Mouse (Mus musculus): ENCODE measurements around the gene Mok. TPM values are rescaled to one million over a fixed set of nuclear protein-coding genes. Genes with fewer than 3 reads are reported as not detected.
A peak's percentile ranks its signal among the peaks of the same experiment; 100 is the strongest.
"Not testable (repeated sequence)": the region's sequence is repeated elsewhere in the genome, so short reads cannot be mapped to it uniquely, and the experiment has no call there.

Mok gene
- total and polyA plus RNA-seq, 2 experiments from 2014 or later: 17.0 to 23.7 TPM

DNA sequence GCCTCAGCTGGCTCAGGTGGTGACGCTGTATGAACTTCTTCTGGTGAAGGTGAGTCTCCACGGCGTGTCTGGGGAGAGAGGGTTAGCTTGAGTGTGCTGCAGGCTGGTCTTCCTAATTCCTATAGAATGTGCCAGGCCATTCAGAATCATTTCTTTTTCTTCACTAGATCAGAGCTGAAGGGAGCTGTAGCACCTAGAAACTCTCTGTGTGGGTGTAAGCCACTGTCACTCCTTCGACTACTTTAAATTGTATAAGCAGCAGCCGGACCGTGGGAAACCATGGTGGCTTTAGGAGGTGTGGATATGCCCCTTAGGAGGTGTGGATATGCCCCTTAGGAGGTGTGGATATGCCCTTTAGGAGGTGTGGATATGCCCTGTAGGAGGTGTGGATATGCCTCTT is 23.3 kb upstream of the Mok start:
- DNase-seq (ENCODE audit: low spot score): no peak
- H3K9me3 ChIP-seq (ENCODE audit: low read length): no peaks in the 10 kb centered on the region
- peaks cover 27% of the 10 kb centered on the region for H3K36me3 ChIP-seq (ENCODE audit: insufficient read depth, low read length)
- no peaks in the 10 kb centered on the region for H3K4me1 ChIP-seq (ENCODE audit: insufficient read depth, low read length)
- 98% methylated on average over 6 of the region's 6 CpGs for WGBS
- no peaks in the 10 kb centered on the region for H3K27me3 ChIP-seq (ENCODE audit: insufficient read depth, low read length)
- TF ChIP-seq CTCF (IDR thresholded peaks at IDR 0.05): no peak
- no peak overlapping the region for H3K9ac ChIP-seq (replicated peaks; ENCODE audit: low read length, poor library complexity, severe bottlenecking)
- no peak overlapping the region for H3K4me2 ChIP-seq (ENCODE audit: low read depth, low read length, poor library complexity, severe bottlenecking)
- H3K27ac ChIP-seq (ENCODE audit: low read depth, low read length): no peak overlapping the region
- no peak overlapping the region for H3K4me3 ChIP-seq (ENCODE audit: low read depth, low read length)
- ATAC-seq (ENCODE audit: low FRiP score): no peak

DNA sequence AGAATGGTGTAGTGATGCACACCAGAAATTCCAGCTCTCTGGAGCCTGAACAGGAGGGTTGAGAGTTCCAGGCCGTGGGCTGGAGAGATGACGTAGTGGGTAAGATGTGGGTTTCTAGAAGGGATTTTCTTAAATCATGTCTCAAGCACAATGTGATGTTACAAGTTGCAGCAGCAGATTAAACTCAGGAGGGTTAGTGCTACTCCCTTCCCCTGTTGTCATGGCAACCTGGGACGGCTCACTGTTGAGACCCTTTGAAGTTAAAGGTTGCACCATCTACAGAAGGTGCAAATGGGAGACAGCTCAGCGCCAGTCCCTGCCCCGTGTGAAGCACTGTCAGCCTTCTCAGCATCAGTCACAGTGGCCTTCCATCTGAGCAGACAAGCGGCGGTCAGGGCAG is 20.5 kb upstream of the Mok start:
- H3K27me3 ChIP-seq (ENCODE audit: insufficient read depth, low read length): no peaks in the 10 kb centered on the region
- TF ChIP-seq CTCF (IDR thresholded peaks at IDR 0.05): no peak
- H3K4me3 ChIP-seq (ENCODE audit: low read depth, low read length): no peak overlapping the region
- H3K4me2 ChIP-seq (ENCODE audit: low read depth, low read length, poor library complexity, severe bottlenecking): no peak overlapping the region
- ATAC-seq (ENCODE audit: low FRiP score): no peak
- H3K9ac ChIP-seq (replicated peaks; ENCODE audit: low read length, poor library complexity, severe bottlenecking): no peak overlapping the region
- peaks cover 8% of the 10 kb centered on the region for H3K36me3 ChIP-seq (ENCODE audit: insufficient read depth, low read length)
- no peaks in the 10 kb centered on the region for H3K4me1 ChIP-seq (ENCODE audit: insufficient read depth, low read length)
- H3K27ac ChIP-seq (ENCODE audit: low read depth, low read length): peak overlapping the region; percentile 13; the same call in 1 of the 2 replicates
- H3K9me3 ChIP-seq (ENCODE audit: low read length): no peaks in the 10 kb centered on the region
- 36% methylated on average over 7 of the region's 7 CpGs for WGBS
- no peak for DNase-seq (ENCODE audit: low spot score)

DNA sequence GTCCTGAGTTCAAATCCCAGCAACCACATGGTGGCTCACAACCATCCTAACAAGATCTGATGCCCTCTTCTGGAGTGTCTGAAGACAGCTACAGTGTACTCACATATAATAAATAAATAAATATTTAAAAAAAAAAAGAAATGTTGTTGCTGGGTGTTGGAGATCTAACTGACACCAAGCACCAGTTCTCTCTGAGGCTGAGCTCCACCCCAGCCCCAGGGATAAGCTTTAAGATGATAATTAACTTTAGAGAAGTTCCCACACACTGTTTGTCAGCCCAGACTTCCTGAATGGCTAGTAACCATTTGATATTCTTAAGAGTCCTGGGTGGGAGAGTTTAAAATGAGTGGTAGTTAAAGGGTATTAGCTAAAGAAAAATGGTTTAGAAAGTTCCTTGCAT is 19.6 kb upstream of the Mok start:
- Histone ChIP-seq H3K27me3 (ENCODE audit: insufficient read depth, low read length) (no peaks in the 10 kb centered on the region), H3K9ac (replicated peaks; ENCODE audit: low read length, poor library complexity, severe bottlenecking) (no peak overlapping the region), H3K36me3 (ENCODE audit: insufficient read depth, low read length) (peaks cover 18% of the 10 kb centered on the region), H3K27ac (ENCODE audit: low read depth, low read length) (no peak overlapping the region), H3K9me3 (ENCODE audit: low read length) (no peaks in the 10 kb centered on the region), H3K4me2 (ENCODE audit: low read depth, low read length, poor library complexity, severe bottlenecking) (no peak overlapping the region), H3K4me3 (ENCODE audit: low read depth, low read length) (no peak overlapping the region), H3K4me1 (ENCODE audit: insufficient read depth, low read length) (no peaks in the 10 kb centered on the region)
- DNase-seq (ENCODE audit: low spot score) (no peak), ATAC-seq (ENCODE audit: low FRiP score) (no peak)
- no peak for TF ChIP-seq CTCF (IDR thresholded peaks at IDR 0.05)

DNA sequence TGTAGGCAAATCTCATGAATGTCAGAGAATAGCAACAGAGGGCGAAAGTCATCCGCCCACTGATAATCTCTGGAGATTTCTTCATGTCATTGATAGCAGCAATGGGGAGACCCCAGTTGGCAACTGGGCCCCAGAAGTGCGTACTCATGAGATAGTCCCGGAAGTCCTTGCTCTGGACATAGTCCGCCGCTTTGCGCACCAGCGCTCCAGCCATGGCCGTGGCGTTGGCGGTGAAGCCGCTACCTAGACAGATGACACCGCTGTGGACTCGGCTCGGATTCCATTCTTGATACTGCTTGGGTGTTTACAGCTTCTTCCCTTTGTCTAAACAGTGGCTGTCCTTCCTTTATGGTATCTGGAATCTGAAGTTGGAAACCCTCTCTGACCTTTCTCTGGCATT is 17.9 kb upstream of the Mok start:
- H3K4me1 ChIP-seq (ENCODE audit: insufficient read depth, low read length); H3K9ac ChIP-seq (replicated peaks; ENCODE audit: low read length, poor library complexity, severe bottlenecking); H3K27me3 ChIP-seq (ENCODE audit: insufficient read depth, low read length); H3K4me3 ChIP-seq (ENCODE audit: low read depth, low read length); ATAC-seq (ENCODE audit: low FRiP score); H3K9me3 ChIP-seq (ENCODE audit: low read length); DNase-seq (ENCODE audit: low spot score); H3K4me2 ChIP-seq (ENCODE audit: low read depth, low read length, poor library complexity, severe bottlenecking); H3K27ac ChIP-seq (ENCODE audit: low read depth, low read length): not testable (repeated sequence)
- peaks cover 18% of the 10 kb centered on the region for H3K36me3 ChIP-seq (ENCODE audit: insufficient read depth, low read length)
- 97% methylated on average over 15 of the region's 15 CpGs for WGBS

DNA sequence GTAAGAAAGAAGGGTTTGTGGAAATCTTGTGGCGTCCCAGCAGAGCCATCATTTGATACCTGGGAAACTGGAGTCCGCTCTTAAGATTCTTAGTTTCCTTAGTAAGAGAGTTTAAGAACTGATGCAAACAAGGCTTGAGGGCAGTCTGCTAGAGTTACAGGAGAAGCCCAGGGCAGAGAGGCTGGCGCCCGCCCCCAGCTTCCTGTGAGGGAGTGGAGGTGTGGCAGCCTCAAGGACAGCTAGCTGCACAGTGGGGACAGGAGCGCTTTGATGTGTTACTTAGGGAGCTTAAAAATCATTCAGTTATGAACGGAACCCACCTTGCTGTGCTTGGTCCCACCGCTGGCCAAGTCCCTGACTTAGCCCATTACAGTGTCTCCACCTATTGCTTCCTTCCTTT is 16.5 kb upstream of the Mok start:
- Histone ChIP-seq H3K9me3 (ENCODE audit: low read length) (no peaks in the 10 kb centered on the region), H3K36me3 (ENCODE audit: insufficient read depth, low read length) (peaks cover 18% of the 10 kb centered on the region), H3K9ac (replicated peaks; ENCODE audit: low read length, poor library complexity, severe bottlenecking) (no peak overlapping the region), H3K4me1 (ENCODE audit: insufficient read depth, low read length) (no peaks in the 10 kb centered on the region), H3K4me2 (ENCODE audit: low read depth, low read length, poor library complexity, severe bottlenecking) (no peak overlapping the region), H3K4me3 (ENCODE audit: low read depth, low read length) (no peak overlapping the region), H3K27me3 (ENCODE audit: insufficient read depth, low read length) (no peaks in the 10 kb centered on the region), H3K27ac (ENCODE audit: low read depth, low read length) (no peak overlapping the region)
- 90% methylated on average over 7 of the region's 7 CpGs for WGBS
- ATAC-seq (ENCODE audit: low FRiP score) (no peak), DNase-seq (ENCODE audit: low spot score) (no peak)
- TF ChIP-seq CTCF (IDR thresholded peaks at IDR 0.05): no peak

DNA sequence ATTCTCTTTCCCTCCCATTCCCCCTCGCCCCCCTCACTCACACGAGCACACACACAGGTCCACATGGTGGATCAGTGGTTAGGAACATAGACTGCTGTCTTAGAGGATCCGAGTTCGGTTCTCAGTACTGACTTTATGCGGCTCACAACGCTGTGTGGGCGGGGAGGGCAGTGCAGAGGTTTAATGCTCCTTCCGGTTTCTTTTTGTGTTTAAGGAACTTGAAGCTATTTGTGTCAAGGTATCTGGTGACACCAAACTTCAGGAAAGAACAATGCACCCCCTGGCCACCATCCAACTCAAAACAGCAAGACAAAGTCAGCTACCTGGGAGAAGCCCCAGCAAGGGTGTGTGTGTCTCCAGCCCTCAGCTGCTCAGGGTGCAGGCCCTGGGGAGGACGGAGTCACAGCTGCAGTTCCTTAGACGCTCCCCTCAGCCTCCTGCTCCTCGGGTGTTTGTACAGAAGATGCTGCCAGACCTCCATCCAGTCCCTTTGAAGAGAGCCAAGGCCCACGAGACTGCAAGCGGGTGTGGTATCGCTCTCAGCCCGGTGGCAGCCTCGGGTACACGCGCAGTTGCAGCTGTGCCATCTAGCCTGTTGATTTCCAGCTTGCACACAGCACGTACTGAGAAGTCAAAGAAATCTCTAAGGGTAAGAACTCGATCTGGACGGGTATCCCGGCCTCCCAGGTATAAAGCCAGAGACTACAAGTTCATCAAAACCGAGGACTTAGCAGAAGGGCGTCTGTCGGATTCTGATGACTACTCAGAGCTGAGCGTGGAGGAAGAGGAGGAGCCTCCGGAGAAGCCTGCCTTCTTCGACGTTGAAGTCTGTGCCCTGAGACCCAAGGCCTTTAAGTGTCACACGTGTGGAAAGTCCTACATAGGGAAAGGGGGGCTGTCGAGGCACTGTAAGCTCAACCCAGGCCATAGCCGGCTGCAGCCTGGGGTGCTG is 14.3 kb upstream of the Mok start:
- Histone ChIP-seq H3K4me2 (ENCODE audit: low read depth, low read length, poor library complexity, severe bottlenecking) (no peak overlapping the region), H3K4me1 (ENCODE audit: insufficient read depth, low read length) (peaks cover 11% of the 10 kb centered on the region), H3K9ac (replicated peaks; ENCODE audit: low read length, poor library complexity, severe bottlenecking) (no peak overlapping the region), H3K36me3 (ENCODE audit: insufficient read depth, low read length) (peaks cover 14% of the 10 kb centered on the region), H3K27ac (ENCODE audit: low read depth, low read length) (no peak overlapping the region), H3K4me3 (ENCODE audit: low read depth, low read length) (no peak overlapping the region), H3K27me3 (ENCODE audit: insufficient read depth, low read length) (no peaks in the 10 kb centered on the region), H3K9me3 (ENCODE audit: low read length) (no peaks in the 10 kb centered on the region)
- ATAC-seq (ENCODE audit: low FRiP score) (no peak), DNase-seq (ENCODE audit: low spot score) (no peak)
- no peak for TF ChIP-seq CTCF (IDR thresholded peaks at IDR 0.05)
- WGBS: 87% methylated on average over 32 of the region's 32 CpGs

All from midbrain, postnatal 0 days (tissue).